Mouse (Mus musculus) heart, postnatal 4 days (tissue): ENCODE data around the gene Synrg. TPM values are rescaled to one million over a fixed set of nuclear protein-coding genes. Genes with fewer than 3 reads are reported as not detected.

Experiments used
- DNase-seq: peaks from one replicate; pipeline ENCODE4 v3.0.0; 2021
- total RNA-seq, 2 experiments: library from RNA; stranded (reverse); gene quantifications; 2 replicates each; pipeline ENCODE4 v1.2.3; 2021

The Synrg gene
- total RNA-seq, 2 experiments from 2014 or later: 21.5 to 22.3 TPM

DNA sequence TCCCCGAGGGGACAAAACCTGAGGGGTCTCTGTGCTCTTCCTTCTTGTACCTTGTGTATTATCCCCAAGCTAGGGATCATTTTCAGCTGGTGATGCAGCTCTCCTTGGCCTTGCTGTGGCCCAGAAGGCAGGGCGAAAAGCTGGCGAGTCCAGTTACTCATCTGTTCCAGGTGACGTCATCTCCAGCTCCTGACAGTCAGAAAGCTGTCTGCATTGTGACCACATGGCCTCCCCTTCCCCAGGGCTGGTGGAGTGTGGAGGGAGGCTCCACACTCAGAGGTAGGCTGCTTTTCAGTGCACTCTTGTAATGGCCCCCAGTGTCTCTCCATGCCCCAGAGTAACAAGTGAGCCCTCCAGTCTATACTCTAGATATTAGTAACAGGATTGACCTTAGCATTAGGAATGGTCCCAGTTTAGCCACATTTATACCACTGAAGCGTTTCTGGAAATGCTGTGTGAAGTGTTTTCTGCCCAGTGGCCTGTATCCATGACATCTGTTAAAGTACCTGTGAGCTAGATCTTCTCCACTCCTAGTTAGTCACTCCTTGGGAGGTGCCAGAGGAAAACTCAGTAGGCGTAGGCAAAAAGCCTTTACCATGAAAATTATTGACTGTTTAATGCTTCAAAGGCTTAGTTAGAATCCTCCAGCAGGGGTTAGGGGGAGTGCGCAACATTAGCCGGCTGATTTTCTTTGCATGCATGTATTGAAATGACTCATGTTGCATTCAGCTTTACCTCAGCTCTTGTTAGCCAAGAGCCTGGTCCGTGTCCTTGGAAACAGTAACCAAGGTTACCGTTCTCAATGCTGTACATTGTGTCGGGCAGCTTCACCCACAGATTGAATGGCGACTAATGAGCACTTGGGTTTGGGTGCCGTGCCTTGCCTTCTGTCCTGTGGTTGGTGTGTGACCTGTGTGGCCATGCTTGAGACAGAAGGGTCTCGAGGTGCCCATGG, 78.9 kb downstream of the Synrg start:
- DNase-seq: peak; percentile 15

DNA sequence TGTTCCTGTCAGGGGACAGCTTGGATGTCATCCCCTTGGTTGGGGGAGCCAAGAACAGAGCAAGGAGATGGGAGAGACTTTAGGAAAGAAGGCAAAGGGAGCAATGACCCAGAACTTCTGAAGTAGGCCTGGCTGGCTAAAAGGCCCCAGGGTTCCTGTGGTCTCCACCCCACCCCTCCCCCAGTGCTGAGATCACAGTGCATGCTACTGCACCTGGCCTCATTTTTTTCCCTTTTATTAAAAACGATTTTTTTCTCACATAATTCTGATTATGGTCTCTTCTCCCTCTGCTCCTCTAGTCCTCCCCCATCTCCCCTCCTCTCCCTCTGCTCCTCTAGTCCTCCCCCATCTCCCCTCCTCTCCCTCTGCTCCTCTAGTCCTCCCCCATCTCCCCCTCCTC, 80.8 kb downstream of the Synrg start:
- no peak for DNase-seq

DNA sequence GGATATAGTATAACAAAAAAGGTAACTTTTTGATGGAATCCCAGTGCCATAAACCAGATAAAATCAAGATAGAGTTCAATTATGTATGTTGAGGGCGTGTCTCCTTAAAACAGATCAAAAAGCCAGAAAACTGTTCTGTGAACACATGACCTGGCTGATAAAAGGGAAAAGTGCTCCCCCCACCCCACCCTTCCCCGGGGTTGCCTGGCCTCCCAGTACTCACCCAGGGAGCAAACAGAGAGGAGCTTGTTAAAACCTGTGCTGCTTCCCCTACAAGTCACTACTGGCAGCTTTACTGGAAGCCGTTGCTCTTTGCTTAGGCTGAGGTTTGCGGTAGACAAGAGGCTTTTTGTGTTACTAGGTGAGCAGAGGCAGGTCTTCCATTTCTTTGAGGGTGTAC, 83.0 kb downstream of the Synrg start:
- DNase-seq: no peak

DNA sequence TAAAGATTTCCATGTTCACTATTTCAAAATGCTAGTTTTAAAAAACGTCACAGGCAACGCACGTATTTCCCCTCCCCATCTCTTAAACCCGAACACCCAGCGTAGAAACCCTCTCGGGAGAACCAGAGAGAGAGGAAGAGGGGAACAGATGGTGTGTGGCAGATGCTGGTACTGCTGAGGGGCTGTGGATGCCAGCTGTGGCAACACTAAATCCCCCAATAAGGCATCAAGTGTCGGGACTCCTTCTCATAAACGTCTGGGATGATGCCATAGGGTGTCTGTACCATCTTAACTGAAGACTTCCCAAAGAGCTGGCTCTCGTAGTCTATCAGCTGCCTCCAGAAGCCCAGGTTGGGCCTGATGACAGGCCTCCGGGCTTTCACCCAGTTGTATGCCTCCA, 84.2 kb downstream of the Synrg start:
- no peak for DNase-seq

DNA sequence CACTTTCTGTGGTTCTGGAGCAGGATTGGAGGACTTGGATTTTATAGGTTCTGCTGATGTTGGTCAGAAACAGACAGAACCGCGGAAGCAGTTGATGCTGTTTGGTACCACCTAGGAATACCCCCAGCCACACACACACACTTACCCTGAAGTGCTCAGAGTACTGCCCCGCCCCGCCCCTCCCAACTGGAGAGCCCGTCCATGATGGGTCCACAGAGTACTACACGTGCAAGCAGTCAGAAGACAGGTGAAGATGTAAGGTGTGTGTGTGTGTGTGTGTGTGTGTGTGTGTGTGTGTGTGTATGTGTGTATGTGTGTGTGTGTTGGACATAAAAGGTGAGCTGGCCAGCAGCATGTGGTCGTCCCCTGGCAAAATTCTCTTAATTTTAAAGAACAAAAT, 88.8 kb downstream of the Synrg start:
- no peak for DNase-seq

DNA sequence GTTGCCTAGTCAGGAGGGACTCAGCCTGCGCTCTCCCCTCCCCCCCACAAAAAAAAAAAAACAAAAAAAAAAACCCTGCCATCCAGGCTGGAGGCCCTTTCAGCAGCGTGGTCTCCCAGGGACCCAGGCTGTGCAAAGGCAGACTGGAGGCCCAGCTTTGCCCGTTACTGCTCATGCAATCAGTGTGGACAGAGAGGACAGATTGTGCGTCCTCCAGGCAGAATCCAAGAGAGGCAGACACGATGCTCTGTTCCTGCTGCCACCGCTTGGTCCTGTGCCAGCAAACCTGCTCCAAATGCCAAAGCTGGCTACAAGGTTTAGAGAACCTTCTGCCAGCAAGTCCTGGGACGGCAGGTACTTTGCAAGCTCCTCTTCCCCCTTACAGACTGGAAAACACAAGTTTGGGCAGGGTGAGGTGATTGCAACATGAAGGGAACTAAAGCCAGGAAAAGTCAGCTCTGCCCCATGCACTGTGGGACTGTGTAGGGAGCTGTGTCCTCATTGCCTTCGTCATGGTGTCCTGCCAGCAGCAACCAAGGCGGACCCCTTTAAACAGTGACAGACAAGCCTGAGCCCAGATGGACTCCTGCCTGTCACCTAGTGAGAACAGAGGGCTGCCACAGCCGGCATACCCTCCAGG, 89.4 kb downstream of the Synrg start:
- DNase-seq: peak; percentile 23

DNA sequence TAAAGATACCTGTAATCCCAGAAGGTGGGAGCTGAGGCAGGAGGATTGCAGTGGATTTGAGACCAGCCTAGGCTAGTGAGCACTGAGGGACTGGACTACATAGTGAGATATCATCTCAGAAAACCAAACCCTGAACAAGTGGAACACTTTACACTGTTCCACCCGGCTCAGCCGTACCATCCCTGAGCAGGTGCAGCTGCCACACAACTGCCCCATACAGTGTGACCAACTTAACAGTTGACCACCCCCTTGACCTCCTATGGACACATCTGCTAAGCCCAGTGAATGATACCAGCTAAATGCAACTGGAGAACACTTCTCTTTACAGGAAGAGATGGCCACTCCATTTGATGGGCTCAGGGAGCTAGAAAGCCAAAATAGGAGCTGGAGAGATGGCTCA, 93.2 kb downstream of the Synrg start:
- no peak for DNase-seq

DNA sequence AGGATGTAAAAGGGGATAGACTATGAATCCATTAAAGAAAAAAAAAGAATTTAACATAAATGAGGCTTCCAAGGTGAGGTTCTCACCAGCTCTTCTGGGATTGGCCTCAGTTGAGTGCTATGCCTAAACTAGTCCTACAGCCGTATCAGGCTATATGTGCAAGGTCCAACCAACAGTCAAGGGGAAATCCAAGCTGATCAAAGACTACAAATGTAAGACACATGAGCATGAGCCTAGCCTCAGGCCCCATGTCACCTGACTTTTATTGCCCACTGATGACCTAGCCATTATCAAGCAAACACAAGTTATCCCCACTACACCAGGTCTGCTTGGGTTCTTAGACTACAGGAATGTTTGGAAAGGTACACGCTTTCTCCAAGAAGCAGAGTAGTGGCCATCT, 95.6 kb downstream of the Synrg start:
- DNase-seq: no peak

DNA sequence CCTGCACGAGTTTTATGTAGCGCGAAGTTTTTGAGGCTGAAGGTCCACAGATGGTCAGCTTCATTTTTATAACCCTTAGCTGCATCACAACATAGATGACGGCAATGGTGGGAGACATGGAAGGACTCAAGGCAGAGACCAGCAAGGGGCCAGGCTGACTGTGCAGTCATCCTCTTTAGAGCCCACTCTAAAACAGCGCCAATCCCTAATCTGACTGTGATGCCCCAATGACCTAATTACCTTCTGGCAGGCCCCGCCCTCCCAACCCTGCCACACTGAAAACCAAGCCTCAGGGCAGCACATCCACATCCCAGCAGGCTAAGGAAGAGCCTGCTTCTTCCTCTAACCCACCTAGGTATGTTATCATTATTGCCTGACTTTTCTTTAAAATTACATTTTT, 96.4 kb downstream of the Synrg start:
- no peak for DNase-seq

DNA sequence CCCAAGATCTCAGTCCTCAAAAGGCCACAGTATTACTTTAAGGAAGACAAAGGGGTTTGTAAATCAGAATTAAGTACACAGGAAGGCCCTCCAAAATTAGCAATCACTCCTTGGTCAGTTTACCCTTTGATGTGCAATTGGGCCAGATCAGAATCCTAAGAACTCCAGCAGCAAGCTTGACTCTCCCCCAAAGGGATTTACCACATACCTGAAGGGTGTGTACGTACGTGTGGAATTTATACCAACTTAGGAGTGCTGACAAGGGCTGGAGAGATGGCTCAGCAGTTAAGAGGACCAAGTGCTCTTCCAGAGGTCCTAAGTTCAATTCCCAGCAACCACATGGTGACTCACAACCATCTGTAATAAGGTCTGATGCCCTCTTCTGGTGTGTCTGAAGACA, 97.7 kb downstream of the Synrg start:
- no peak for DNase-seq

DNA sequence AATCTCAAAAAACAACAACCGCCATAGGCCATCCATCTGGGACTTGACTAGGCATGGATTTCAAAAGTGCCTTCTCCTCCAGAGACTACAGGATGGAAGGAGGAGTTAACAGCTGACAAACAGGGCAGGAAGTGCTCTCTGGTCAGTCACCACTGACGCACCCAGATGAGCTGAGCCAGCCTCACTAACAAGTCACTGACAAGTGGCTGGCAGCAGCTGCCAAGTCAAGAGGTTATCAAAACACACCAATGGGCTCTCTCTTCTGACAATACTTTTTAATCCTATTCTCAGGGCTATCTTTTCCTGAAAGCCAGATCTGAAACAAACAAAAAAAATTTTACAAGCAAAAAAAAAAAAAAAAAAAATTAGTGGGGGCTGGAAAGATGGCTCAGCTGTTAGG, 98.6 kb downstream of the Synrg start:
- DNase-seq: peak; percentile 41

DNA sequence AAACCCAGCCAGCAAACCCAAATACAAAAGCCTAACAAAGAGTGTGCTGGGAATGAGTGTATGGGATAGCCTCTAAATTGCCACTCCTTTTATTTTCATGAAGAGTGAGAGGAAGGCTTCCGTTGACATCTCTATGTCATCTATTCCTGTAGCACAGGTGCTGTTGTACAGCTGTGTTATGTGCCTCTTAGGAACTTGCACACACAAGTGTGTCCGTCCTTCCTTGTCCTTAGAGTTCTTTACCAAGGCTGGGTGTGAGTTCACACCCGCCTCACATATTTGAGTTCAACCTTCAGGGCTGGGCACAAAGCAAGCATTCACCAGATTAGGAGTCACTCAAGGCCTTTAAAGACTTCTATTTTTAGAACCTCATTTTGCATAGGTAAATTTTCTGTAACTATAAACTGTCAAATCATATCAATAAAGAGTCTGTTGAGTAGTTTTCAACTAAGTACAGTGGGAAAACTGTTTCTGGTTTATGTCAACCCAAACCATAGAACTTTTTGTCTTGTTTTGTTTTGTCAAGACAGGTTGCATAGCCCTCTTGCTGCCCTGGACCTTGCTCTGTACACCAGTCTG, 99.5 kb downstream of the Synrg start:
- no peak for DNase-seq

DNA sequence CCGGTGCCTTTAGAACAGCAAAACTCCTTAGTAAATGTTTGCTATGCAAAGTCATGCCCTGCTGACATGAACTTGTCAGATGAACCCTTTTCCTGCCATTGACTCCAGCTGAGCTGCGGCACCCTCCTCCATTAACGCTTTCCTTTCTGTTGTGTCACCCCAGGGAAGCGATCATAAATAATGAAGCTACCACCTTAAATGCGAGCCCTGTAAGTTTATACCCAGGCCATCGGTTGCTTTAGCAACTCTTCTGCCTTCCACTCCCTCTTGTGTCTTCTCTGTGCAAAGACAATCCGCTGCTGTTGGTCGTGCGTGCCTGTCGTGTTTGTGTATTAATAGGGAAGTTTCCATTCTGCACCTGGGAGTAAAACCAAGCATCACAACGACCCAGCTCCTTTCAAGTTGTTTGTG, 101.8 kb downstream of the Synrg start:
- DNase-seq: peak; percentile 24

DNA sequence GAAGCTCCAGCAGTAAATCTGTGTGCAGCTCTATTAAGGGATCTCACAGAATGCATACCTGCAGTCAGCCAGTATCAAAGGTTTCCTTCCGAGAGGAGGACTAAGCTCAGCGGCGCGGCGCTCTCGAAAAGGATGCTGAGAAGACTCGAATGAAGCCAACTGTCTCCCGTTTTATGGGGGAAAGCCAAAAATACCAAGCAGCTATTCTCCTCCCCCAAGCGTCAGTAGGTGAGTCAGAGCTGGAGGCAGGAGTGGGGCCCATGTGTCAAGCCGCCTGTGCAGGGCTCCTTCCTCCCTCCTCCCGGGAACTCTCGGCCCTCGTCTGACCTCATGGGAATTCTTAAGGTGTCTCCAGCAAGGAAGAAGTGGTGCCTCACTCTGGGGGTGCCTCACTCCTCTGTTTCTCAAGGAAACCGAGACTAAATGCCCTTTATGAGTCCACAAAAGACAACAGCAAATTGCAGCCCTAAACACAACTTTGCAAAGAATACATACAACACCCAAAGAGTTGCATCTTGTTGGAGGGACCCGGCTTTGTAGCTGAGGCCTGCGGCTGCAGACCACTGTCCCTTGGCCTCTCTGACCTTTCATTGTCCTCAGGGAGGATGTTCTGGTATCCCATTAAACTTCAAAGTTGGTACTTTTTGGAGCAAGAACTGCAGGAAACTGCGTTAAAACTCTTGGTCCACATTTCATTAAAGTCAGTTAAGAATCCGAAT, 102.9 kb downstream of the Synrg start:
- DNase-seq: no peak

DNA sequence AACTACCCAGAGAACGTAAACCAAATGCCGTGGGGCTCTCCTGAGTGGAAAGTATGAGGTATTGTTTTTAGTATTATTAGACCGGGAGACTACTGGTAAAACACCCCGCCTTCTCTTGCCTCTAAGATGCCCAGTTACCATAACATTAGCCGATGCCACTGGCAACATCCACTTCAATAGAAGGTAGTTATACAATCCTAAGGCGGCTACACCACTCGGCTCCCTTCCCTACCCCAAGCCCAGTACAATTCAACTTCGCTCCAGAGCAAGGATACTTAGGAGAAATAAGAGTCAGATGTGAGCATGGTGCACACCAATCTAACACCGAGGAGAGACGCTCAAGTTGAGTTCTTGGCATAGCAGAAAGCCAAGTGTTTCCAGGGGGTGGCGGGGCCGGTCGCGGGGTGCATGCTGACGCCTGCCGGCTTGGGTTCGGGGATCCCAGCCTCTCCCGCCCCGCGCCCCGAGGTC, 103.5 kb downstream of the Synrg start:
- peak; percentile 20 for DNase-seq

DNA sequence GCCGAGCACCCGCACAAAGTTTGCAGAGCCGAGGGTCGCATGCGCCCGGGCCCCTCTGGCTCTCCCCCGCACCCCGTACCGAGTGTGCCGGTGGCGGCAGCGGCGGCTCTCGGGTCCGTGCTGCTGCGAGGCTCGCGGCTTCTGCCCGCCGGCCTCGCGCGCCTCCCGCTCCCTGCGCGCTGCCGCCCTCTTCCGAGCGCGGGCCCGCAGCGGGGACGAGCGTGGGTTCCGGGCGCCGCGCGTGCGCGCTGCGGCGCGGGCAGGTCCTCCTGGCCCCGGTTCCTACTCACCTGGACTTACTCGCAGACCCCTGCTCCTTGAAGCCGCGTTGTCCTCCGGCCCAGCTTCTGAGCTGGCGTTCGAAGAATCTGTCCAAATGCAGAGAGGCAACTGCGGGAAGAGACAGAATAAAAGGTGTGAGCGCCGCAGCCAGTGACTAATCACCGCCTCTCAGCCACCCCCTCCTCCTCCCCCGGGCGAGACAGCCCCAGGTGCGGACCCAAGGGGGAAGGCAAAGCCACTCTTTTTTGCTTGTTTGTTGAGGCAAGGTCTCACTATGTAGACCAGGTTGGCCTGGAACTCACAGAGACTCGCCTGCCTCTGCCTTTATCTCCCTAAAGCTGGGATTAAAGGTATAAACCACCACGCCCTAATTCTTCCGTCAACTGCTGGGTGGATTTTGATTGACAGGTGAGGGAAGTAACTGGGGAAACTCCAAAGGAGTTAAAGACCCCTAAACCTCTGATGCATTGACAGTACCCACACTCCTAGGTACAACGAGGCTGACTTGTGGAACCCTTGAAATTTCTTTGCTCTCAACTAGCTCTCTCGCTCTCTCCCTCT, 104.2 kb downstream of the Synrg start:
- DNase-seq: peak; percentile 38

DNA sequence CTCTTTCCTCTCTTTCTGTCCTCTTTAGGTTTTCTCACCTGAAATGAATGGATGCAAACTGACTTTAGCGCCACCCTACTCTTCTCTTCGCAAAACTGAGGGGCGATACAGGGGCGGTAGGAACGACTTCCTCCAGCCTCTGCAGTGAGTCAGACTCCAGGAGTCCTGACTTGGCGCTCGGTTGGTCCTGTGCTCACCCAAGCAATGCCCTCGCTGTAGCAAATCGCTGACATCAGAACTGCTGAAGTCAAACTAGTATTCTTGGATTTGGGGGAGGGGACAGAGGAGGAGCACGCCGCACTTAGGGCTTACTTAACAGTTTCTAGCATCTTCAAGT, 104.8 kb downstream of the Synrg start, which contains the start of gene Dusp14:
Dusp14 (minus strand) TSS at position 228 of the 337 bp plus-strand sequence.
- no peak for DNase-seq

DNA sequence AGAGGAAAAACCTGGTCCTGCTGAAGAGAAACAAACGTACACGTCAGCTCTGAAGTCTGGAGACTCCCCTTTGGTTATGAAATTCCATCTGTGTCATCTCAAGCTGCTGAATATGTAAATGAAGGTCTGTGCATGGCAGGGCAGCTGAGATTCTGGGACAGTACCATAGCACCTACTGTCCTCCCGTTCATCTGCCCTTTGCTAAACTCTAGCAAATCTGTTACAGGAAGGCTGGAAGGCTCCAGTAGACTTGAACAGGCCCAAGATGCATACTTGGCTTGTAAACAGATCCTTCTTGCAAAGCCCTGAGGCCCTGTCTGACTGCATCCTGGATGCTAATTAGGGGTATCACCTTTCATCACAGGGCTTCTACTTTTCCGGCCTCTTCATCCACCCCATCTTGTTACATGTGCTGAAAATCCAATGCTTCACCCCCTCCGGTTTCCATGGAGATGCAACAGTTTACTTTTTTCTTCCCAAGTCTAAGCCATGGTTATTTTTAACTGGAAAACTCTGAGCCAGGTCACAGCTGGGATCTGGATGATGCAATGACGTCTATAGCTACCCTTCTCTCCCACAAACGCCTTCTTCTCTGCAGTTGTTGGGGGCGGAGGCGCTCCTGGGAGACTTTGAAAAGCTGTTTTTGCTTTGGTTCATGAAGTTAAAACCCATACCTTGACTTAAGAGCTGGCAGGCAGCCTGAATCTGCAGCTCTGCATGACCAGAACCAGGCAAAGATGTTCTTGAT, 108.8 kb downstream of the Synrg start:
- peak; percentile 37 for DNase-seq

DNA sequence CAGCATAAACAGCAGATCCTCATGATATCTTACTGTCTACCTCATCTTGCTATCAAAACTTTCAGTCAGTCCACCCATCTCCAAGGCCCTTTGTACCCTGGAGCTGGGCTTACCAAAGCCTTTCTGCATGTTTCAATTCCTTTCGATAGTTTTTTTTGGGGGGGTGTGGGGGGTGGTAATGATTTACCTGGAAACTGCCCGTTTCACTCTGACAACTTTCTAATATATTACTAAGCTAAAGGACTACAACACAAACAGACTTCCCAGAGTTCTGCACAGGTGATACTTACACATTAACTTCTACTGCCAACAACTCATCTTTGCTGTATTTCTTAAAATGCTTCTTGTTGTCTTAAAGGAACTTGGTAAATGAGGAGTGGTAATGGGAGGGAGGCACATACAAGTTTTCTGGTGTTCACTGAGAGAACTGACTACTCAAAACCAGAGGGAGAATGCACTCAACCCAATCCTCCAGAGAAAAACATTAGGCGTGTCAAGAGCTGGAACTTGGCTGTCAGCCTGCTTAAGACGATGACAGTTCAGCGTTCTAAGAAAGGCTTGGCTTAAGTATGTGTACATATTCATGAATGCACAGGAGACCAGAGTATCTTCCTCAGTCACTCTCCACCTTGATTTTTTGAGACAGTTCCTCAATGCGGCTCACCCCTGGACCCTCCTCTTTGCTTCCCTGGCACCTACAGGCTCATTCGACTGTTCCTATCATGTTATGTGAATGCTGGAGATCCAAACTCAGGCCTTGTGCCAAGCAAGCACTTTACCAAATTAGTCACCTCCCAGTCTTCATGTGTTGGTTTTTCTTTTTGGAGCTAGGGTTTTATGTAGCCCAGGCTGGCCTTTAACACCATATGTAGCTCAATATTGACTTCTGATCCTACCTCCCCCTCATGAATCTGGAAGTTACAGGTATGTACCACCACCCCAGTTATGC, 109.9 kb downstream of the Synrg start:
- no peak for DNase-seq

DNA sequence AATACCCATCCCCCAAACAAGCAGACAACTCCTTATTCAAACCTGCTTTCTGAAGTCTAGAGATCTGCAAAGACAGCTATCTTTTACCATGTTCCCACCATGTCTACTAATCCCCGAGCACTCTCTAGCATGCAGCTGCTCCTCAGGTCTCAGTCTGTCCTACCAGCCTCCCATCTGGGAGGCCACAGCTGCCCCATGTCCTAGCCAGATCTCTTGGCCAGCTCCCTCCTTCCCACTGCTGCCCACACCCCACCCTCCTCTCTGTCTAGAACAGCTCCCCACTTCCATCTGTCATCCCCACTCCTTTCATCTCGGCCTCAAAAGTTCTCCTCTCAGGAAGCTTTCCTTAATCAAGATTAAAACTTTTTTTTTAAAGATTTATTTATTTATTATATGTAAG, 112.8 kb downstream of the Synrg start:
- DNase-seq: no peak
